Mouse (Mus musculus) natural killer cell, adult 2 months (primary cell): ENCODE results near the gene Adgrl3.

ENCODE experiments used
- DNase-seq, 2 experiments: peaks; one replicate each; pipeline ENCODE4 v3.0.0; 2022; ENCODE audit warnings: low spot score in 2 of 2

The Adgrl3 gene

GRCm38 (mm10) chr5:81843798-81844197, 823.9 kb downstream of the Adgrl3 start:
- no peak for DNase-seq

GRCm38 (mm10) chr5:81870336-81870735, 850.4 kb downstream of the Adgrl3 start:
- no peak for DNase-seq
